Mouse (Mus musculus) spleen, postnatal 0 days (tissue): ENCODE measurements around the gene Myrf. TPM values are rescaled to one million over a fixed set of nuclear protein-coding genes. Genes with fewer than 3 reads are reported as not detected.

ENCODE experiments used
- polyA plus RNA-seq: library from polyadenylated mRNA; unstranded; fragments of >200 nt; fragmentation: Nextera tagmentation; extraction: Ambion mirVana; gene quantifications from 2 replicates; pipeline ENCODE4 v1.2.1, GENCODE M21; 2015

Gene Myrf
- polyA plus RNA-seq, result 1.7 and 2.4 TPM in 2 replicates

DNA sequence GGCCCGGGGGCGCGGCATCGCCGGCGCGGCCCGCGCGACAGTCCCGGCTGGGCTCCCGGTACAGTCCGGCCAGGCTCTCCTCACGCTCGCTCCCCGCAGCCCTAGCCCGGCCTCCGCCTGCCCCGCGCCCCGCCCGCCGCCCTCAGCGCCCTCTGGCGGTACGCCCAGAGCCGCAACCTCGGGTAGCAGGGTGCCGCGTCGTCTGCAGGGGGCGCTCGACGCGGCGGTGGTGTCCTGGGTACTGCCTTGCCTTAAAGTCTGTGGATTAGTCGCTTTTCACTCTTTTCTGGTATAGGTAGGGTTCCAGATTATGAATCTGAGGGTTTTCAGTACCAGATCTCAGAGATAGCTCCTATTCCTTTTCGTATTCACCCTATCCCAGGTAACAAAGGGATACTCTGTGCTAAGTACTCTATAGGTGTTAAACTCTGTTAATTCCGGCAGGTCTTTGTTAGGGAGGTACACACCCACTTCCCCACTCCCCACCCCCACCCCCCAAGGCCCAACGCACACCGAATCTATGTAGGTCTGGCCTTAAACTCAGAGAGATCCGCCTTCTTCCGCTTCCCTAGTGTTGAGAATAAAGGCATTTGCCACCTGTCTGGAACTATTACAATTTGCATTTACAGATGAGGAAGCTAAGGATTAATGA is at the start of gene Myrf:
TSS of gene Myrf (minus strand) at position 95 of the 652 bp plus-strand sequence.

GRCm38 (mm10) chr19:10203848-10204615 is 36.5 kb downstream of the Myrf start, which contains the start of the genes Tmem258 and Fen1:
Gene Tmem258, plus strand, starts transcription at chr19:10204014.
Gene Fen1, minus strand, starts transcription at chr19:10204169.

DNA sequence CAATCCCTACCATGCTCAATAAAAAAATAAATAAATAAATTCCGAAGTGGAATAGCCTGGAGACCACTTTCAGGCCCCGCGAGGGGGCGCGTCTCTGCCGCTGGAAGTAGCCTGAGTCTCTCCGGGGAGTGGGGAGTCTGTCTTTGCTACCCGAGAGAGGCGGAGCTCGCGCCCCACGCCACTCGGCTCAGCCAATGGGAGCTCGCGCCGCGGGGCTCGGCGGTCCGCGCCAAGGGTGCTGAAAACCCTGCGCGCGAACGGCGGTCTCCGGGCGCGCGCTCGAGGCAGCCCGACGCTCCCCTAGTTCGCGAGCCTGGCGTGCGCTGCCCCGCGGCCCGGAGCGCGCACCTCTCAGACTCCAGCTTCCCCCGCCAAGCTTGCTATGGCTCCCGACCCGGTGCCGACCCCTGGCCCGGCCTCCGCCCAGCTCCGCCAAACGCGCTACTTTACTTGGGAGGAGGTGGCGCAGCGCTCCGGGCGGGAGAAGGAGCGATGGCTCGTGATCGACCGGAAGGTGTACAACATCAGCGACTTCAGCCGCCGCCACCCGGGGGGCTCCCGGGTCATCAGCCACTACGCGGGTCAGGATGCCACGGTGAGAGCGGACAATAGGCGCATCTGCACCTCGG is 57.8 kb downstream of the Myrf start, which contains the start of gene Fads1:
TSS of gene Fads1 (plus strand) at position 219 of the 629 bp plus-strand sequence.

Other genes starting within 250 kb of the Myrf start
- gene Best1, start 239.1 kb downstream of the Myrf start, polyA plus RNA-seq, result 0.52 and 0.66 TPM in 2 replicates
- gene Rab3il1, start 239.1 kb downstream of the Myrf start, polyA plus RNA-seq, result 166 TPM in 2 replicates
- gene Fads3, start 199.2 kb downstream of the Myrf start, polyA plus RNA-seq, result 8.3 and 8.4 TPM in 2 replicates
- 22.1 and 23.8 TPM in 2 replicates for gene Fads2, start 139.0 kb downstream of the Myrf start, polyA plus RNA-seq
- 28.9 and 31.8 TPM in 2 replicates for gene Fads1, start 57.9 kb downstream of the Myrf start, polyA plus RNA-seq
- 314 and 316 TPM in 2 replicates for gene Tmem258, start 36.7 kb downstream of the Myrf start, polyA plus RNA-seq
- gene Fen1, start 36.6 kb downstream of the Myrf start, polyA plus RNA-seq, result 162 and 196 TPM in 2 replicates
- 0.66 and 1.0 TPM in 2 replicates for gene Dagla, start 64.1 kb upstream of the Myrf start, polyA plus RNA-seq
- gene Syt7, start 148.3 kb upstream of the Myrf start, polyA plus RNA-seq, result 0.16 and 0.28 TPM in 2 replicates
- 0.13 and 0.22 TPM in 2 replicates for gene Lrrc10b, start 216.7 kb upstream of the Myrf start, polyA plus RNA-seq
- 0.16 and 0.19 TPM in 2 replicates for gene Ppp1r32, start 242.2 kb upstream of the Myrf start, polyA plus RNA-seq